Mouse (Mus musculus) ovary, postnatal 10 days (tissue): Measurements from ENCODE around the gene Olfr1138.

Experiments used
- DNase-seq: peaks from one replicate; pipeline ENCODE4 v3.0.0; 2022; ENCODE audit warnings: low spot score

The Olfr1138 gene

DNA sequence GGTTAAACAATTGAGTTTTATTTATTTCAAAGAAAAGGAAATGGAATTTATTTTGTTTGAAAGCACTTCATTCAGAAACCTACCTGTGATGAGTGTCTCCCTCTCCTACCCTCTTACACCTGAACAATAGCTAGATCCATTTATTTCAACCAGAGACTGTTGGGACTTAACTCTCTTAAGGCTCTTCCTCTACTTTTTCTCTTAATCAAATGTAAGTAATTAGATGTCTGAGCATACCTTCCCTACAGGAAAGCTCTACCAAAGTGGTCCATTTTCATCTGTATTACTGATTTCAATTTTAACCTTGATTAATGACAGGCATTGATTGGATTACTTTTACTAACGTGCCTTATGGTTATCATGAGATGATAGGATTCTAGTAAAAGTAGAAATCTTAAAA lies at the start of gene Olfr1138:
Gene Olfr1138, minus strand, starts transcription at position 101 of the 400 bp plus-strand sequence.
- no peak for DNase-seq

DNA sequence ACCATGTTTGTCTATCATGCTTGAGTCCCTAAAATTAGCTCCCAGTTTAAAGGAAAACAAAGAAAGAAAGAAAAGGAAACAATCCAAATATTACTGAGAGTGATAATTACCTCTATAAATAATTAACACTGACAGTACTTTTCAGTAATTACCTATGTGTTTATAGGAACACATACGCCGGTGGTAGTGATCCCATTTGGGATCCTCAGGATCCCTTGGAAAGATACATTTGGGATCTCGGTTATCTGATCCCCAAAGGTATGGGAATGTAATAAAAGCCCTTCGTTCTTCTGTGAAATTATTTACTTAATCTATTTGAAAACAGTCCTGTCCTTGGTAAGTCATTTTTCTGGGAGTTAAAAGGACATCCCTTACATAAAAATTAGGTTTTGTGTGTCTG lies 39.4 kb upstream of the Olfr1138 start, which contains the start of gene Olfr152:
Gene Olfr152, plus strand, starts transcription at position 301 of the 400 bp plus-strand sequence.
- no peak for DNase-seq

DNA sequence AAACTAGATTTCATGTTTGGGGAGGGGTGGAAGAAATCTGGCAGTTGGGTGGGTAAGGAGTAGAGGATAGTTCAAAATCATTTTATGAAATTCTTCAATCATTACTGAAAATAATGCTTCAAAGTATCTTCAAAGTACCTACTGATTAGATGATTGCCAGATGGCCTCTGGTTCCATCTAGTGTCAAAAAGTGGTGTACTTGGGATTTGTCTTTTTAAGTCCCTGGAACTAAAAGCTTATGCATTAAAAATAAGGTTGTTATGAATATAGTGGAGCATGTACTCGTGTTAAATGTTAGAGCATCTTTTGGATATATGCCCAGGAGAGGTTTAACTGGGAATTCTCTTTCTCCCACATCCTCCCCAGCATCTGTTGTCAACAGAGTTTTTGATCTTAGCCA lies 36.4 kb upstream of the Olfr1138 start:
- no peak for DNase-seq

DNA sequence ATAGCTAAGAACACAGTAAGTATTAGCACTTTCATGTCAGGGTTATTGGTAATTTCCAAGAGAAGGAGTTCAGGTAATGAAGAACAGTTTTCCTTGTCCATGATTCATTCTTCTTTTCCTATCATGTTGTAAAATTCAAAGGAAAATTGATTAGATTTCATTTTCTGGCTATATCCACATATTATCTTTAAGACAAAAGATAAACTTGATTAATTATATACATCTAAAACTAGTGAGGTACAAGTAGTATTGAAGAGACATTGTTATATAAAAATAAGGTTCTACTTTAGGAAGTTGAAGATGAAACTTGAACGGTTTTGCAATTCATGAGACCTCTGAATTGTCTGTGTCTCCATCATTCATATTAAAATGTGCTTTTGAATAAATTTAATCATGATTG lies 14.1 kb upstream of the Olfr1138 start, which contains the start of gene Olfr1141:
Gene Olfr1141, minus strand, starts transcription at position 101 of the 400 bp plus-strand sequence.
- DNase-seq, result no peak

DNA sequence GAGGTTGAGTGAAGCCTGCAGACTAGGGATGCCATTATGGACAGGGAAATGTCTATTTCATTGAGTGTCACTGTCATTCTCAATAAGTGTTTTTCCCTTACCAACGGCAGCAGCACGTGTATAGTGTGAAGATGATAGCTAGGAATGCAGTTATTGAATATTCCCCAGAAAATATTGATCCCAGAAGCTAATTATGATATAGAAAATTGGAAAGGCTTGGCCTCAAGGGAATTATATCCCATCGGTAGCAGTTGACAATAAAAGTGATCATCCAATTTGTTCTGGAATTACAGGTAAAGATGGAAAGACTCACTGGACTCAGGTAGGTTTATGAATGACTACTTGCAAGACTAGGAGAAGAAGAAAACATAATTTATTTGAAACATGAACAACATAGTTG lies 3.7 kb upstream of the Olfr1138 start, which contains the start of gene Olfr1140:
Gene Olfr1140, plus strand, starts transcription at position 301 of the 400 bp plus-strand sequence.
- DNase-seq, result no peak

DNA sequence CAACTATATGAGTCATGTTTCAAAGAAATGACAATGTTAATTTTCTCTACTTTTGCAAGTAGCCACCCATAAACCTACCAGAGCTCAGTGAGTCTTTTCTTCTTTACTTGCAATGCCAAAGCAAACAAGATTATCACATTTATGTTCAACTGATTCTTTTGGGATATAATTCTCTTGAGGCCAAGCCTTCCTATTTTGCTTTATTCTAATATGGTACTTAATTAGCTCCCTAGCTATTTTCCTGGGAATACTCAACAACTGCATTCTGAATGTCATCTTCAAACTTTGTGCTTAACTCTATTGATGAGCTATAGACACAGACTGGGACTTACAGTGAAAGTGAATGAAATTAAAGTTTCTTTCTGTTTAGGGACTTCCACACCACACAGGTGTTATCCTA lies 26.7 kb downstream of the Olfr1138 start, which contains the start of gene Olfr1137:
Gene Olfr1137, minus strand, starts transcription at position 101 of the 400 bp plus-strand sequence.
- DNase-seq, result no peak

DNA sequence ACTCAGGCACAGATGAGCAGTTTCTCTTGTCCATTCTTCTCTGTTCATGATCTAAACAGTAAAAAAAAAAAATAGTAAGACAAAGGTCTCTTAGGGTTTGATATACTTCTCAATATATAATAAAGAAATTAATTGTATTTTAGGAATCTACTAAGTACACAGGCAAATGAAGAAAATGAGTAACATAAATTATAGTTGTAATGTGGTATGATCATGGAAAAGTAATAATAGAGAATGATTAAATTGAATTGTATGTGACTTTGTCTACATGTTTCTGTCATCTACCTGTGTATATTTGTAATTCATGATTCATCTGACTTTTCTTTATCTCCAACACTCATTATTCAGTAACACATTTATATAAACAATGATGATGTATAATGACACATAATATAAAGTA lies 45.9 kb downstream of the Olfr1138 start, which contains the start of gene Olfr1136:
Gene Olfr1136, minus strand, starts transcription at position 101 of the 400 bp plus-strand sequence.
- DNase-seq, result no peak
